In the genomic region with DNA sequence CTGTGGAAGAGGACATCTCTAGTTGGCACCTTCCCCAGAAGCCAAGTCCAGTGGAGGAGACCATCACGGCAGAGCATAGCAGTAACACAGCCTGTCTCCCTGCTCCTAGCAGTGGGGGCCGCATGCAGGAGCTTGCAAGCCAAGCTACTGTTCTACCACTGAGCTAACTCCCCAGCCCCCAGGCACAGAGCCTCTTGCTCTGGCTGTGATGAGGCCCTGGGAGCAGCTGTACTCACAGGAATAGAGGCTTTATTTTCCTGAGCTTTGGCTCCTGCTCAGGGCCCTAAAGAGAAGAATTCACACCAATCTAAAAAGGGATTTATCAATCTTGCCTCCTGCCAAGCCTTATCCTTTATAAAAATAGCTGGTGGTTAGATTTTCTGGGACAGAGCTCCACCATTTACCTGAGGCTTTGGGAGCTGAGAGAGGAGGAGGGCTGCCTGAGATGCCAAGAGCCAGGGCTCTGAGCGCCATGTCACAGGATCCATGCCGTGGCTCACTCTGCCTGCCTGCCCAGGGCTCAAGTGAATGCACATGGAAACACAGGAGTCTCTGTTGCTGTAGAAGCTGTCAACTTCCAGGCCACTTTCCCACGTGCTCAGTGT, we compare ENCODE assay signal across 21 mouse cellular contexts.
DNase-seq lines count a peak whose midpoint lies in the region; ATAC-seq and TF ChIP-seq lines count a peak whose summit lies in the region.
"Had no signal": no experiment of that assay in that cellular context is flagged by ENCODE, and none has a peak within 500 bp of the region (broad histone marks: within the 10 kb centered on the region; RNA-seq: fewer than 3 reads in every experiment).

No protein-coding gene starts in this region.

- TF ChIP-seq POLR2A in olfactory bulb, adult 2 months (IDR thresholded peaks at IDR 0.05; ENCODE audit: insufficient read depth, low read depth, low read length) = no peak

- H3K4me1 ChIP-seq in olfactory bulb, adult 2 months (ENCODE audit: control insufficient read depth, insufficient read depth, low read length) = peaks cover 23% of the 10 kb centered on the region
- H3K4me1 ChIP-seq: embryonic facial prominence, embryonic 10.5 days; liver, embryonic 15.5 days; midbrain, embryonic 12.5 days had no signal

- peak; percentile 83 for DNase-seq in heart, adult 11 months
- DNase-seq in heart, adult 9 months (ENCODE audit: low spot score in 2 of 2) = no peak
- DNase-seq in right cerebral cortex, adult 18-20 months = peak; percentile 29
- no peak for DNase-seq in right cerebral cortex, postnatal 14 days
- peak; percentile 17 to 42 for DNase-seq in frontal cortex, adult 2 months (ENCODE audit: extremely low spot score in 1 of 2, low spot score in 1 of 2)
- DNase-seq in adrenal gland, postnatal 4 days (ENCODE audit: low spot score in 2 of 2) = no peak
- DNase-seq: adrenal gland, postnatal 10 days; cerebellum, adult 2 months; cerebellum, postnatal 36 days; gastrocnemius, postnatal 10 days; kidney, adult 11 months had no signal

- no peak for TF ChIP-seq CTCF in olfactory bulb, adult 2 months (IDR thresholded peaks at IDR 0.05; ENCODE audit: insufficient read depth, low read depth, low read length)

- no peak overlapping the region for H3K4me3 ChIP-seq in olfactory bulb, adult 2 months (ENCODE audit: insufficient read depth, low read depth, low read length)
- H3K4me3 ChIP-seq: embryonic facial prominence, embryonic 10.5 days; heart, embryonic 15.5 days; limb, embryonic 15.5 days; liver, embryonic 15.5 days; midbrain, embryonic 12.5 days; neural tube, embryonic 13.5 days had no signal

- H3K27ac ChIP-seq in olfactory bulb, adult 2 months (ENCODE audit: insufficient read depth, low read depth, low read length) = 0 out of 2 replicates have a peak overlapping the region, but pooled peaks have one; percentile 5
- H3K27ac ChIP-seq: embryonic facial prominence, embryonic 10.5 days; heart, embryonic 15.5 days; limb, embryonic 15.5 days; liver, embryonic 15.5 days; midbrain, embryonic 12.5 days; neural tube, embryonic 13.5 days had no signal

- no peak for ATAC-seq in megakaryocyte-erythroid progenitor cell, adult 5-6 weeks (replicated peaks; ENCODE audit: low FRiP score, low TSS enrichment, poor library complexity, severe bottlenecking)
- ATAC-seq: activated CD4-positive, CD25-positive, alpha-beta regulatory T cell, adult 4 months; forebrain, embryonic 14.5 days had no signal

- WGBS in olfactory bulb, adult 2 months = 75% methylated on average over 5 of the region's 5 CpGs

Comparison
In these comparisons a context has a peak if more than half of its experiments do, and no peak if none do; other contexts are left out.
1. DNase-seq: peak in heart, adult 11 months (single experiment), right cerebral cortex, adult 18-20 months (single experiment) and frontal cortex, adult 2 months (2 of 2); none in heart, adult 9 months (0 of 2), right cerebral cortex, postnatal 14 days (single experiment) and adrenal gland, postnatal 4 days (0 of 2).